Mouse (Mus musculus) liver, embryonic 18 days (tissue): ENCODE results near the gene Cd4. TPM values are rescaled to one million over a fixed set of nuclear protein-coding genes. Genes with fewer than 3 reads are reported as not detected.

Experiments used
- polyA plus RNA-seq: library from polyadenylated mRNA; depleted of rRNA; stranded (reverse); fragments of >200 nt; gene quantifications from 2 replicates; pipeline ENCODE4 v1.2.3, GENCODE M21; 2012; rRNA removed

Cd4 gene
- polyA plus RNA-seq: 0.17 and 0.19 TPM in 2 replicates

GRCm38 (mm10) chr6:124887986-124888385 is at the start of gene Cd4:
Gene Cd4 (minus strand): TSS chr6:124888221.

DNA sequence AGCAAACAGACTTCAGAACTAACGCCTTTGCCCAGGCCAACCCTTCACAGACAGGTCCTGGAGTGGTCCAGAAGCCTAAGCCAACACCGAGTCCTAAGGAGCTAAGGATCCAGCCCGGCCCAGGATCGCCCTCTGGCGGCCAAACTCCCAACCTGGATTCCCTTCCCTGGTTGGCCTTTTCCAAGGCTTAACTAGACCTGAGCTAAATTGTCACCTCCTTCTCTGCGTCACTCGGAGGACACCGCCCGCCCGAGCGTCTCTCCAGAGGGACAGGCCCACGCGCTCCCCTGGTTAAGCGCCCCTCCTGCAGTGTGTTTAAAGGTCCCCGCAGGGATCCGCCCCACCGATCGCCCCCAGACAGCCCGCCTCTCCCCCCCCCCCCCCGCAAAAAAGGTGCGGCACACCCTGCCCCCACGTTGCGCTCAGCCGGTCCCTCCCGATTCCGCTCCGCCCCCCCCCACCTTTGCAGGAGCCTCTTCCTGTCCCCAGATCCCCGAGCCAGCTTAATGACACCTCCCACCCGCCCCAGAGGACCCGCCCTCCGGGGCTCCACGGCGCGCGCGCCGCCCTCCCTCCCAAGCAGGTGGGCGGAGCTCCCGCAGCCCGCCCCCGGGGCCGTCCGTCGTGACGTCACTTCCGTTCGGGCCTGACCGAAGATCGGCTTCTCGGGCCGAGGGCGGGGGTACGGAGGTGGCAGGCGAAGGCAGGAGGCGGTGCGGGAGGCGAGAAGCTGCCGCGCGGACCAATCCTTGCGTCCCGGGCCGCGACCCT is 42.9 kb upstream of the Cd4 start, which contains the start of gene Mlf2:
Mlf2 (plus strand) TSS at position 633 of the 771 bp plus-strand sequence.

GRCm38 (mm10) chr6:124919695-124920317 is 31.8 kb upstream of the Cd4 start, which contains the start of gene Ptms:
Gene Ptms (minus strand): TSS chr6:124920103.

GRCm38 (mm10) chr6:124911533-124912218 is 23.7 kb upstream of the Cd4 start, which contains the start of gene Lag3:
Gene Lag3 (minus strand): TSS chr6:124911705.

GRCm38 (mm10) chr6:124863658-124864298 is 24.2 kb downstream of the Cd4 start, which contains the start of gene Gpr162:
Gene Gpr162 (minus strand): TSS chr6:124863983.

DNA sequence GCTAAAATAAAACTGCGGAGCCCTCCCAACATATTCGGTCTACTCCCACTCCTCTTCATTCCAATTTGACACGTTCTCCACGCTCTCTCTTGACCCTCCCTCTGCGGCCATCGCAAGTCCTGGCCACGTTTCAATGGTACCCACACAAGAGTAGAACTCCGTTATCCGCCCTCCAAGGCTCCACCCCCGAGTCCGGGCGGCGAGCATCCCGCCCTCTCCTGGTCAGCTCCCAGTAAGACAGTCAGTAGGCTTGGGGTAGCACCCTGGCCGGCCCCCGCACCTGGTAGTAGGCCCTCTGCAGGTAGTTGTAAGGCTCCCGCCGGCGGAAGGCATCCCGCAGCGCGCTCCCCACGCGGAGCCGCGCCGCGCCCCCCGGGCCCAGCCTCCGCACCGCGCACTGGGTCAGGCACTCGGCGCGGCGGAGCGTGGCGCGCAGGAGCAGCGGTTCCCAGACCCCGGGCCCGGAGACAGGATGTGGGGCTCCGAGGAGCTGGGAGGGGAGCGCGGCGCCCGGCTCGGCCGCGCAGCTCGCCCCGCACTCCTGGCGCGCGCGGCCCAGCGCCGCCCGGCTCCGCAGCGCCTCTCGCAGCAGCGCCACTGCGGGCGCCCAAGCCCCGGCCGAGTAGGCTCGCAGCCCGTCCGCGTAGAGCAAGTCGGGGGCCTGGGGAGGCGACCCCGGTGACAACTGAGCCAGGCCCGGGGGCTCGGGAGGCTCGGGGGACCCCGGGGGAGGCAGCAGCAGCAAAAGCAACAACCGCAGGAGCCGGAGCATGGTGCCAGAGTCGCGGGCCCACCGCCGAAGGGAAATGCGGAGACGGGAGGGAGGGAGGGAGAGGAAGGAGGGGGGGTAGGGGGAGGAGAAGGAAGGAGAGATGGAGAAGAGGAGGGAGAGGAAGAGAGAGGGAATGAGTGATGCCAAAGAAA is 30.8 kb downstream of the Cd4 start, which contains the start of gene P3h3:
P3h3 (minus strand) TSS at position 837 of the 924 bp plus-strand sequence.

GRCm38 (mm10) chr6:124840241-124841167 is 47.5 kb downstream of the Cd4 start, which contains the start of gene Gnb3:
Gene Gnb3 (minus strand): TSS chr6:124840275.

DNA sequence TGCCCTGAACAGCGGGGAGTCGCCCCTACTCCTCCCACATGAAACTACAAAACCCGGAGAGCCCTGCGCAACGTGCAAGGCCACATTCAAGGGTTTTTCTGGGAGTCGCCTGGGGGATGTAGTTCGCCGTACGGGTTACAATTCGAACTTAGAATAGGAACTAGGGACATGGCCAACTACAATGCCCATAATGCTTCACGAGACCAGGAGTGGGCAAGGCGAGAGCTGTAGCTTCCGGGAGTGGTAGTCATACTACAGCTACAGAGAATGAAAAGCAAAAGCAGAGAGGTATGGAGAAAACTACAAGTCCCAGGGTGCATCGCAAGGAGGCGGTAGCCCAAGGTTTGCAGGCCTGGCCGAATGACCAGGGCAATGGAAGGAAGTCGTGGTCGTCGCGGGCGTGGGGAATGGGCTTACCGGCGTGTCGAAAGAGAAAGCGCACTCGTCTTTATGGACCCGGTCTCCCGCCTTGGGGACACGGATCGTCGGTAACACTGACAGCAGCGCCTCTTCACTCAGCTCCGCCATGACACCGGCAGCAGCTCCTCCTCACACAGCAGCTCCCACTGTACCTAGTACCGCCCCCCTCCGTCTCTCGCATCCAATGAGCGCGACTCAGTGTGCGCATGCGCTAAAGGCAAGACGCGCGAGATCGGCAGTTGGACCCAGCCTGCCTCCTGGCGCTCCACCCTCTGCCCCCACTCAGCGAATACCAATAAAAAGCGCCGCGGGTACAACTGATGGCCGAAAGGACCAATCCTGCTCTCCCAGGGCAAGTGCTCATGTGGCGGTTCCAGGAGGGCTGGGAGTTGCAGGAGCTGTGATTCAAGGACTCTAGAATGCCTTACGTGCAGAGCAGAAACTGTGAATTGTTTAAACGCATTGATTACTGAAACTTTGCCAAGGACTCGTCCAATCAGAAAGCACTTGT is 58.9 kb downstream of the Cd4 start, which contains the start of the genes Usp5 and Cdca3:
Usp5 (minus strand) TSS at position 617 of the 931 bp plus-strand sequence.
Cdca3 (plus strand) TSS at position 680 of the 931 bp plus-strand sequence.

Other genes starting within 250 kb of the Cd4 start
- gene Lpcat3, start 225.2 kb downstream of the Cd4 start, polyA plus RNA-seq: 144 and 183 TPM in 2 replicates
- gene Emg1, start 176.0 kb downstream of the Cd4 start, polyA plus RNA-seq: 72.1 and 82.3 TPM in 2 replicates
- 119 and 130 TPM in 2 replicates for gene Phb2, start 175.9 kb downstream of the Cd4 start, polyA plus RNA-seq
- gene Ptpn6, start 149.5 kb downstream of the Cd4 start, polyA plus RNA-seq: 33.5 and 37.1 TPM in 2 replicates
- gene Grcc10, start 146.8 kb downstream of the Cd4 start, polyA plus RNA-seq: 75.8 and 79.2 TPM in 2 replicates
- not detected in 2 replicates for gene Gm45234, start 132.2 kb downstream of the Cd4 start, polyA plus RNA-seq
- 2.4 and 3.4 TPM in 2 replicates for gene Atn1, start 131.7 kb downstream of the Cd4 start, polyA plus RNA-seq
- gene Eno2, start 118.5 kb downstream of the Cd4 start, polyA plus RNA-seq: 0.29 and 0.42 TPM in 2 replicates
- gene Lrrc23, start 108.5 kb downstream of the Cd4 start, polyA plus RNA-seq: 0.05 and 0.06 TPM in 2 replicates
- 6.0 and 6.8 TPM in 2 replicates for gene Spsb2, start 79.6 kb downstream of the Cd4 start, polyA plus RNA-seq
- gene Tpi1, start 73.9 kb downstream of the Cd4 start, polyA plus RNA-seq: 397 and 428 TPM in 2 replicates
- gene Usp5, start 58.7 kb downstream of the Cd4 start, polyA plus RNA-seq: 23.8 and 25.3 TPM in 2 replicates
- 76.5 and 80.3 TPM in 2 replicates for gene Cdca3, start 58.7 kb downstream of the Cd4 start, polyA plus RNA-seq
- gene Gnb3, start 47.9 kb downstream of the Cd4 start, polyA plus RNA-seq: 0.02 and 0.03 TPM in 2 replicates
- gene P3h3, start 30.5 kb downstream of the Cd4 start, polyA plus RNA-seq: 3.8 and 3.9 TPM in 2 replicates
- 0.04 and 0.06 TPM in 2 replicates for gene Gpr162, start 24.2 kb downstream of the Cd4 start, polyA plus RNA-seq
- 0.14 and 0.20 TPM in 2 replicates for gene Lag3, start 23.5 kb upstream of the Cd4 start, polyA plus RNA-seq
- gene Ptms, start 31.9 kb upstream of the Cd4 start, polyA plus RNA-seq: 162 TPM in 2 replicates
- gene Mlf2, start 43.2 kb upstream of the Cd4 start, polyA plus RNA-seq: 101 and 113 TPM in 2 replicates
- gene Cops7a, start 77.3 kb upstream of the Cd4 start, polyA plus RNA-seq: 58.9 and 63.0 TPM in 2 replicates
- 0.04 and 0.06 TPM in 2 replicates for gene Pianp, start 108.5 kb upstream of the Cd4 start, polyA plus RNA-seq
- gene Zfp384, start 120.9 kb upstream of the Cd4 start, polyA plus RNA-seq: 18.4 and 20.2 TPM in 2 replicates
- gene Ing4, start 151.5 kb upstream of the Cd4 start, polyA plus RNA-seq: 22.3 and 26.4 TPM in 2 replicates
- 3.3 and 4.0 TPM in 2 replicates for gene Acrbp, start 161.5 kb upstream of the Cd4 start, polyA plus RNA-seq
- 1.1 and 1.4 TPM in 2 replicates for gene Lpar5, start 179.7 kb upstream of the Cd4 start, polyA plus RNA-seq
- gene Chd4, start 207.8 kb upstream of the Cd4 start, polyA plus RNA-seq: 17.0 and 20.2 TPM in 2 replicates
- gene Nop2, start 243.7 kb upstream of the Cd4 start, polyA plus RNA-seq: 16.0 and 17.2 TPM in 2 replicates